Mouse (Mus musculus) gastrocnemius, postnatal 25 days (tissue): ENCODE results near the gene Scgb1a1. TPM values are rescaled to one million over a fixed set of nuclear protein-coding genes. Genes with fewer than 3 reads are reported as not detected.

Source experiments
- DNase-seq: peaks from one replicate; pipeline ENCODE4 v3.0.0; 2022
- total RNA-seq, 2 experiments: library from RNA; stranded (reverse); gene quantifications; 1 replicate in 1 of 2; 2 replicates in 1 of 2; pipeline ENCODE4 v1.2.3; 2021

Scgb1a1 gene
- total RNA-seq, 2 experiments from 2014 or later, result not detected

DNA sequence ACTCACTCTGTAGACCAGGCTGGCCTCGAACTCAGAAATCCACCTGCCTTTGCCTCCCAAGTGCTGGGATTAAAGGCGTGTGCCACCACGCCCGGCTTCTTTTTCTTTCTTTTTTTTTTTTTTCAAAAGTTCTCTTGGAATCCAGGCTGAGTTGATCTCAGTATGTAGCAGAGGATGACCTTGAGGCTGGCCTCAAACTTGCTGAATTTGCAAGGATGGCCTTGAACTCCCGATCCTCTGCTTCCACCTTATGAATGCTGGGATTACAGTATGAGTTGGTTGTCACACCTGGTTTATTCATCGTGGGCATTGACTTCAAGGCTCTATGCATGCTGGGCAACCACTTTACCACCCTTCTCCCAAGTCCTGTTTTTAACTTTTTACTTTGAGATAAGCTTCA is 47.1 kb downstream of the Scgb1a1 start:
- no peak for DNase-seq

GRCm38 (mm10) chr19:9039928-9040327 is 47.8 kb downstream of the Scgb1a1 start:
- DNase-seq, result no peak

DNA sequence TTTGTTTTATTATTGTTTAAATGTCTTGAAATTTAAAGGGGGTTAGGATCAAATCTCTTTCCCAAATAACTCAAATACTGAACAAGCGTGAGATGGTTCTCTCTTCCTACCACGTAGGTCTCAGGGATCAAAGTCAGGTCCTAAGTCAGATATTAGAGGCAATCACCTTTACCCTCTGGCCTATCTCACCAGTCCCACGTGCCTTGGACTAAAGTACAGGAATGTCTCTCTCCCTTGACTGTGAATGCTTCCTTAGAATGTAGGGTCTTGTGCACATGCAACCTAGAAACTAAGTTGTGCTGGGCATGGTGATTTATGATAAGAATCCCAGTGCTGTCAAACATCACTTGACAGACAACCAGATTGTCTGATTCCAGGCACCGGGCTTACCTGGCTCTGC is 48.5 kb downstream of the Scgb1a1 start:
- DNase-seq, result no peak

DNA sequence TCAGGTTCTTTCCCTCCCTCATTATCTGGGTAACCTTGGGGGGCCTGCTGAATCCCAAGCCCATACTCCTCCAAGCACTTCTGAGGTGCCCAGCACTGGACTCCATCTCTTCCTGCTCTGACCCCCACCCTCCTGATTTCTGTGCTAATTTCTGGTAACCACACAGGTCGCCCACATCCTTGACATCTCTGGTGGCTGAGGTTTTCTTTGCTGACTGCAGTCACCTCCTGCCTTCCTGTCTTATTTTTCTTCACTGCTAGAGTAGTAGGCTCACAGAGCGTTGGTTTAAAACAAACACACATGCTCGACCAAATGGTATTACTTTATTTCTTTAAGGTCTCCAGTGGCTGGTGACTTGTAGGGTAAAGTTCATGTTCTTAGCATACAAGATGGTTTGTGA is 49.6 kb downstream of the Scgb1a1 start:
- DNase-seq, result no peak

GRCm38 (mm10) chr19:9035101-9035500 is 52.7 kb downstream of the Scgb1a1 start:
- DNase-seq, result no peak

- DNase-seq, result no peak
Observed at GRCm38 (mm10) chr19:9034480-9034879, 53.3 kb downstream of the Scgb1a1 start.

Other genes starting within 250 kb of the Scgb1a1 start
- not detected for gene Gng3, start 248.8 kb downstream of the Scgb1a1 start, total RNA-seq
- gene Lrrn4cl, start 237.2 kb downstream of the Scgb1a1 start, total RNA-seq, result 10 to 100 TPM in 1 of 2 experiments, 1 to 10 TPM in 1; 6.8 to 10.9 TPM
- 100 to 1,000 TPM; 190 to 208 TPM for gene Ubxn1, start 216.5 kb downstream of the Scgb1a1 start, total RNA-seq
- 10 to 100 TPM; 50.8 to 57.0 TPM for gene Uqcc3, start 207.0 kb downstream of the Scgb1a1 start, total RNA-seq
- 10 to 100 TPM in 1 of 2 experiments, 1 to 10 TPM in 1; 4.8 to 10.3 TPM for gene Lbhd1, start 204.2 kb downstream of the Scgb1a1 start, total RNA-seq
- not detected for gene Gm49403, start 204.0 kb downstream of the Scgb1a1 start, total RNA-seq
- gene 1810009A15Rik, start 199.1 kb downstream of the Scgb1a1 start, total RNA-seq, result 10 to 100 TPM; 13.1 to 18.0 TPM
- not detected for gene Gm49416, start 199.0 kb downstream of the Scgb1a1 start, total RNA-seq
- 1 to 10 TPM; 8.3 to 9.4 TPM for gene Ints5, start 195.0 kb downstream of the Scgb1a1 start, total RNA-seq
- 10 to 100 TPM; 23.1 to 25.9 TPM for gene Ganab, start 189.9 kb downstream of the Scgb1a1 start, total RNA-seq
- gene B3gat3, start 167.6 kb downstream of the Scgb1a1 start, total RNA-seq, result 10 to 100 TPM; 27.2 to 28.3 TPM
- gene Rom1, start 158.6 kb downstream of the Scgb1a1 start, total RNA-seq, result 10 to 100 TPM in 1 of 2 experiments, 1 to 10 TPM in 1; 6.7 to 18.4 TPM
- 1 to 10 TPM; 6.0 to 7.2 TPM for gene Eml3, start 158.4 kb downstream of the Scgb1a1 start, total RNA-seq
- 10 to 100 TPM; 19.5 to 21.9 TPM for gene Mta2, start 146.1 kb downstream of the Scgb1a1 start, total RNA-seq
- gene Tut1, start 134.1 kb downstream of the Scgb1a1 start, total RNA-seq, result 1 to 10 TPM; 5.7 to 7.2 TPM
- gene Eef1g, start 120.9 kb downstream of the Scgb1a1 start, total RNA-seq, result 100 to 1,000 TPM; 464 to 492 TPM
- gene Ahnak, start 98.7 kb downstream of the Scgb1a1 start, total RNA-seq, result 100 to 1,000 TPM; 183 to 204 TPM
- gene Asrgl1, start 47.7 kb upstream of the Scgb1a1 start, total RNA-seq, result 10 to 100 TPM; 25.1 to 26.0 TPM